Mouse (Mus musculus): ENCODE measurements at regions not wholly inside any gene's neighbourhood (a gene's known extent, or its start where the extent isn't known, plus 50 kb on each side); places are given as distances from the start of the nearest gene placed in this dataset.

- H3K4me1 ChIP-seq (ENCODE audit: control insufficient read depth, insufficient read depth, low read length): peaks cover 2% of the 10 kb centered on the region; the same call in 1 of the 2 replicates
- H3K36me3 ChIP-seq (ENCODE audit: control insufficient read depth, insufficient read depth, low read length): no peaks in the 10 kb centered on the region
- no peak overlapping the region for H3K27ac ChIP-seq (ENCODE audit: control insufficient read depth, insufficient read depth, low read depth, low read length)
- no peaks in the 10 kb centered on the region for H3K27me3 ChIP-seq (ENCODE audit: control insufficient read depth, insufficient read depth, low read length)
- no peak overlapping the region for H3K4me3 ChIP-seq (ENCODE audit: control insufficient read depth, low read depth, low read length)
- TF ChIP-seq CTCF (IDR thresholded peaks at IDR 0.05; ENCODE audit: control insufficient read depth, insufficient read depth, insufficient replicate concordance, low read depth, low read length) (no peak), POLR2A (IDR thresholded peaks at IDR 0.05; ENCODE audit: control insufficient read depth, low read depth, low read length) (no peak)
Observed at GRCm38 (mm10) chr8:127771781-127772180, 586.6 kb upstream of the Nrp1 start.

DNA sequence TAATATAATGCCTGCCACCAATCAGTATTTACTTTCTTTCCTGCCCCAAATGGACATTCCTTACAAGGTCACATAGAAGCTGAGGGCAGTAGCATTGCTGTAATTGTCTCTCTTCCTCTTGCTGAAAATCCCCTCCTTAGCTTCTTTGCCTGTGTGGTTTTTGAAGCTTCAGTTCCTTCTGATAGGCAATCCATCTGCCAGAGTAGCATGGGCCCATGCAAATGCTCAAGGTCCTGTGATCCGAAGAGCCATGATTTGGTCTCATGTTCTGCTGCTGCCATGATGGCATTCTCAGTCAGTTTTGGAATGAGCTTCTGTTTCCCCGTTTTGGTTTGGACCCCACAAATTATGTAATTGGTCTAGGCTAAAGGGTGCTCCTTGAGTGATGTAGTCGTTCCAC, 586.0 kb upstream of the Nrp1 start:
- no peaks in the 10 kb centered on the region for H3K36me3 ChIP-seq (ENCODE audit: control insufficient read depth, insufficient read depth, low read length)
- H3K27me3 ChIP-seq (ENCODE audit: control insufficient read depth, insufficient read depth, low read length): no peaks in the 10 kb centered on the region
- H3K4me1 ChIP-seq (ENCODE audit: control insufficient read depth, insufficient read depth, low read length): peaks cover 2% of the 10 kb centered on the region; the same call in 1 of the 2 replicates
- no peak overlapping the region for H3K27ac ChIP-seq (ENCODE audit: control insufficient read depth, insufficient read depth, low read depth, low read length)
- no peak overlapping the region for H3K4me3 ChIP-seq (ENCODE audit: control insufficient read depth, low read depth, low read length)
- TF ChIP-seq POLR2A (IDR thresholded peaks at IDR 0.05; ENCODE audit: control insufficient read depth, low read depth, low read length): no peak
- TF ChIP-seq CTCF (IDR thresholded peaks at IDR 0.05; ENCODE audit: control insufficient read depth, insufficient read depth, insufficient replicate concordance, low read depth, low read length): no peak

DNA sequence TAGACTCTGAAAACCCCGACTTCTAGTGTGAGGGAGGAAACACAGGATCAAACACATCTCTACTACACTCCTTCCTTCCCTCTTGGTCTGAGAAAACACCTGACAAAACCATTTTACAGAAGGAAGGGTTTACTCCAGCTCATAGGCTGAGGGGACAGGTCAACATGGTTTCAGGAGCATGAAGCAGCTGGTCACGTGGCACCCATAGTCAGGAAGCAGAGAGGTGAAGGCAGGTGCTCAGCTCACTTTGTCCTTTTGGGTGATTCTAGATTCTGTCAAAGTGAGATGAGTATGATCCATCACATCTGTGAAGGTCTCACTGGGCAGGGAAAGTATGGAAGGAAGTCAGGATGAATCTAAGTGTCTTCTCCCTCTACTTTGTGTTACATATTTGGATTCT, 585.5 kb upstream of the Nrp1 start:
- Histone ChIP-seq H3K36me3 (ENCODE audit: control insufficient read depth, insufficient read depth, low read length) (no peaks in the 10 kb centered on the region), H3K4me1 (ENCODE audit: control insufficient read depth, insufficient read depth, low read length) (peaks cover 2% of the 10 kb centered on the region; the same call in 1 of the 2 replicates), H3K4me3 (ENCODE audit: control insufficient read depth, low read depth, low read length) (no peak overlapping the region), H3K27me3 (ENCODE audit: control insufficient read depth, insufficient read depth, low read length) (no peaks in the 10 kb centered on the region), H3K27ac (ENCODE audit: control insufficient read depth, insufficient read depth, low read depth, low read length) (no peak overlapping the region)
- no peak for TF ChIP-seq POLR2A (IDR thresholded peaks at IDR 0.05; ENCODE audit: control insufficient read depth, low read depth, low read length)
- no peak for TF ChIP-seq CTCF (IDR thresholded peaks at IDR 0.05; ENCODE audit: control insufficient read depth, insufficient read depth, insufficient replicate concordance, low read depth, low read length)

- Histone ChIP-seq H3K4me3 (ENCODE audit: control insufficient read depth, low read depth, low read length) (no peak overlapping the region), H3K27ac (ENCODE audit: control insufficient read depth, insufficient read depth, low read depth, low read length) (no peak overlapping the region), H3K27me3 (ENCODE audit: control insufficient read depth, insufficient read depth, low read length) (no peaks in the 10 kb centered on the region), H3K36me3 (ENCODE audit: control insufficient read depth, insufficient read depth, low read length) (no peaks in the 10 kb centered on the region), H3K4me1 (ENCODE audit: control insufficient read depth, insufficient read depth, low read length) (peaks cover 2% of the 10 kb centered on the region; the same call in 1 of the 2 replicates)
- TF ChIP-seq CTCF (IDR thresholded peaks at IDR 0.05; ENCODE audit: control insufficient read depth, insufficient read depth, insufficient replicate concordance, low read depth, low read length) (no peak), POLR2A (IDR thresholded peaks at IDR 0.05; ENCODE audit: control insufficient read depth, low read depth, low read length) (no peak)
Observed at GRCm38 (mm10) chr8:127774642-127775041, 583.8 kb upstream of the Nrp1 start.

DNA sequence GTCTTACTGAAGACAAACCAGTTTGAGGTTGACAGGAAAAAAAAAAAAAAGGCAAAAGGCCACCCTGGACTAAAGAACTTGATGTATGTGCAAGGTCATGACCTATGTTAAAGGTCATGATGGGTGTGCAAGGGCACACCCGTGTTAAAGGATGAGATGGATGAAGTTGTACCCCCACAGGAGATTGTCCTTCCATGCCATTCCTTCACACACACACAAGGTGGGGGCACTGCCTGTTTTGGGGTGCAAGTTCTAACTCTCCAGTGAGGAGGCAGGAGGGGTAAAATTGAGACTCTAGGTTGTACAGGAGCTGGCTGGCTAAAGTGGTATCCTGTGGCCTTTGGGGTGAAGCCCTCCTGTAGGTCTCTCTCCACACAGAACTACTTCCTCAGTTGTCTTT, 583.2 kb upstream of the Nrp1 start:
- Histone ChIP-seq H3K36me3 (ENCODE audit: control insufficient read depth, insufficient read depth, low read length) (no peaks in the 10 kb centered on the region), H3K4me3 (ENCODE audit: control insufficient read depth, low read depth, low read length) (no peak overlapping the region), H3K27ac (ENCODE audit: control insufficient read depth, insufficient read depth, low read depth, low read length) (no peak overlapping the region), H3K27me3 (ENCODE audit: control insufficient read depth, insufficient read depth, low read length) (no peaks in the 10 kb centered on the region), H3K4me1 (ENCODE audit: control insufficient read depth, insufficient read depth, low read length) (peaks cover 2% of the 10 kb centered on the region; the same call in 1 of the 2 replicates)
- TF ChIP-seq POLR2A (IDR thresholded peaks at IDR 0.05; ENCODE audit: control insufficient read depth, low read depth, low read length) (no peak), CTCF (IDR thresholded peaks at IDR 0.05; ENCODE audit: control insufficient read depth, insufficient read depth, insufficient replicate concordance, low read depth, low read length) (no peak)

DNA sequence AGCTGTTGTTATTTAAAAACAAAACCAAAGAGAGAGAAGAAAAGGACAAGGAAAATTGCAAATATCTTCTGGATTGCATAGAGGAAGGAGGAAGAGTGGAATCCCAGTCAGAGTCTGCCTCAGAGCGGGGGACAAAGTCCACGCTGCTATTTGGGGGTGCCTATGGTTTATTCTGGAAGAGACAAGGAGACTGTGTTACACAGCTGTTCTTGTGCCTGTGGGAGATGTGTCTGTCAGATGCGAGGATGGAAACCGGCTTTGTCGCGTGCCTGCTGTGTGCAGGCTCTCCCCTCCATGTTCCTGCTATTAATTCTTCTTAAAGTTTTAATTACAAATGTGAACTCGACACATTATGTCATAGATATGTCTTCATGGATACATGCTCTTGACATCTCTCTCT, 582.7 kb upstream of the Nrp1 start:
- Histone ChIP-seq H3K4me1 (ENCODE audit: control insufficient read depth, insufficient read depth, low read length) (peaks cover 2% of the 10 kb centered on the region; the same call in 1 of the 2 replicates), H3K27ac (ENCODE audit: control insufficient read depth, insufficient read depth, low read depth, low read length) (no peak overlapping the region), H3K27me3 (ENCODE audit: control insufficient read depth, insufficient read depth, low read length) (no peaks in the 10 kb centered on the region), H3K36me3 (ENCODE audit: control insufficient read depth, insufficient read depth, low read length) (no peaks in the 10 kb centered on the region), H3K4me3 (ENCODE audit: control insufficient read depth, low read depth, low read length) (no peak overlapping the region)
- TF ChIP-seq CTCF (IDR thresholded peaks at IDR 0.05; ENCODE audit: control insufficient read depth, insufficient read depth, insufficient replicate concordance, low read depth, low read length) (no peak), POLR2A (IDR thresholded peaks at IDR 0.05; ENCODE audit: control insufficient read depth, low read depth, low read length) (no peak)

GRCm38 (mm10) chr8:127778352-127779020, 579.9 kb upstream of the Nrp1 start:
- H3K27me3 ChIP-seq (ENCODE audit: control insufficient read depth, insufficient read depth, low read length): no peaks in the 10 kb centered on the region
- no peak for TF ChIP-seq CTCF (IDR thresholded peaks at IDR 0.05; ENCODE audit: control insufficient read depth, insufficient read depth, insufficient replicate concordance, low read depth, low read length)
- no peak for TF ChIP-seq POLR2A (IDR thresholded peaks at IDR 0.05; ENCODE audit: control insufficient read depth, low read depth, low read length)
- peaks cover 2% of the 10 kb centered on the region; the same call in 1 of the 2 replicates for H3K4me1 ChIP-seq (ENCODE audit: control insufficient read depth, insufficient read depth, low read length)
- no peak overlapping the region for H3K4me3 ChIP-seq (ENCODE audit: control insufficient read depth, low read depth, low read length)
- no peak overlapping the region for H3K27ac ChIP-seq (ENCODE audit: control insufficient read depth, insufficient read depth, low read depth, low read length)
- no peaks in the 10 kb centered on the region for H3K36me3 ChIP-seq (ENCODE audit: control insufficient read depth, insufficient read depth, low read length)

All from testis, adult 2 months (tissue).